Mouse (Mus musculus): ENCODE results near the gene Tmem267.
A peak's percentile ranks its signal among the peaks of the same experiment; 100 is the strongest.
"Not testable (repeated sequence)": the region's sequence is repeated elsewhere in the genome, so short reads cannot be mapped to it uniquely, and the experiment has no call there.

Tmem267 gene

DNA sequence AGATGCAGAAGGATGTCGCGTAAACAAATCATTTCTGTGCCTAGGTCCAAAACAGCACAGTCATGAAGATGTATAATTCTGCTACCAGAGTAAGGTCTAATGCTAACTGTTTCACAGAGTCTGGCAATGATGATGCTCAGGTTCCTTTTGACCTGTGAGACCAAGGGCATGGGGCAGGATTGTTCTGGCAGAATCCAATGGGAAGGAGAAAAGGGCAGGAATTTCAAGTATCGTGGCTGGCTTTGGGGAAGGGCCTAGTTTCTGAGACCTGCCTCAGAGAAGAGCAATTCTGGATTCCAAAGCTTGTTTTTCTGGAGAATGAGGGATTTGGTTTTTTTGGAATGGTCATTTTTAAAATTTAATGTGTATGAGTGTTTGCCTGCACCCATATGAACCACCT lies 131.0 kb downstream of the Tmem267 start:
- DNase-seq (ENCODE audit: low spot score in 2 of 2), result no peak

DNA sequence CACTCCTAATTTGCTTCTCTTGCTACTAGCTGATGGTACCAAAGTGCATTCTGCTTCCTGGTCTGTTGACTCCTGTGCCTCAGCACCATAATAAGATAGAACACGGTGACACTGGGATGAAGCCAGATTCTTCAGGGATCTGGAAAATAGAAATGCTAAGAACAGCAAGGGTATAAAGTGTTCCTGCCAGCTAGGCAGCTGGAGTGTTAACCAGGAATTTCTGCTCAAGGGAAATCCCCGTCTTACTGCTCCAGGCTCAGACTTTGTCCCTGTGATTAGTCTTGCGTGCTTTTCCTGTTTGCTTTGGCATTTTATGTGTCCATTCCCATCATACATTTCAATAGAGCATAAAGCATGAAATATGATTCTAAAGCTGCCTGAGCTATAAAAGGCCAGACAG lies 131.9 kb downstream of the Tmem267 start:
- DNase-seq (ENCODE audit: low spot score in 2 of 2), result no peak

DNA sequence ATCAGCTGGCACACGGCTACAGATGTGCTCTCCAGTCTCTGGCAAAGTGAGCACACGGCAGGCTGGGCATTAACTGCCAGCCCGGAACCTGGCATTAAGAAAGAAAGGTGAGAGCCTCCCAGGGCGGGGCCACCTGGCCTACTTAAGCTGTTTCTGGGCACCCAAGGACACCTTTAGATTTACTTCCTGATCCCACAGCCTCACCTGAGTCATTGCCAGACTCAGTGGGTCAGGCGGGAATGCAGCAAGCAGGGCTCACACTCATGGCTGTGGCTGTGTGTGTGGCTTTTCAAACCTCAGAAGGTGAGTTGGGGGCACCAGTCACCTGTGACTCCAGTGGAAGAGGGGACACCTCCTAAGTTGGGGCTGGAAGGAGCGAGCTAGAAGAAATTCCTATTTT lies 135.8 kb downstream of the Tmem267 start, which contains the start of gene Ccl28:
Gene Ccl28, plus strand, starts transcription at position 186 of the 400 bp plus-strand sequence.
- no peak for DNase-seq (ENCODE audit: low spot score in 2 of 2)

DNA sequence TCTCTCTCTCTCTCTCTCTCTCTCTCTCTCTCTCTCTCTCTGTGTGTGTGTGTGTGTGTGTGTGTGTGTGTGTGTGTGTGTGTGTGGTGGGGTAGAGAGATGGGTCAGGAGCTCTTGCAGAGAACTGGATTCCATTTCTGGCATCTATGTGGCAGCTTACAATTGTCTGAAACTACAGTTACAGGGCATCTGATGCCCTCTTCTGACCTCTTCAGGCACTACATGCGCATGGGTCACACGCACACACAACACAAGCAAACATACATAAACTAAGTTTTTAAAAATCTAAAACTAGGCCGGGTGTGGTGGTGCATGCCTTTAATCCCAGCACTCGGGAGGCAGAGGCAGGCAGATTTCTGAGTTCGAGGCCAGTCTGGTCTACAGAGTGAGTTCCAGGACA lies 138.1 kb downstream of the Tmem267 start:
- DNase-seq (ENCODE audit: low spot score in 2 of 2), result not testable (repeated sequence)

DNA sequence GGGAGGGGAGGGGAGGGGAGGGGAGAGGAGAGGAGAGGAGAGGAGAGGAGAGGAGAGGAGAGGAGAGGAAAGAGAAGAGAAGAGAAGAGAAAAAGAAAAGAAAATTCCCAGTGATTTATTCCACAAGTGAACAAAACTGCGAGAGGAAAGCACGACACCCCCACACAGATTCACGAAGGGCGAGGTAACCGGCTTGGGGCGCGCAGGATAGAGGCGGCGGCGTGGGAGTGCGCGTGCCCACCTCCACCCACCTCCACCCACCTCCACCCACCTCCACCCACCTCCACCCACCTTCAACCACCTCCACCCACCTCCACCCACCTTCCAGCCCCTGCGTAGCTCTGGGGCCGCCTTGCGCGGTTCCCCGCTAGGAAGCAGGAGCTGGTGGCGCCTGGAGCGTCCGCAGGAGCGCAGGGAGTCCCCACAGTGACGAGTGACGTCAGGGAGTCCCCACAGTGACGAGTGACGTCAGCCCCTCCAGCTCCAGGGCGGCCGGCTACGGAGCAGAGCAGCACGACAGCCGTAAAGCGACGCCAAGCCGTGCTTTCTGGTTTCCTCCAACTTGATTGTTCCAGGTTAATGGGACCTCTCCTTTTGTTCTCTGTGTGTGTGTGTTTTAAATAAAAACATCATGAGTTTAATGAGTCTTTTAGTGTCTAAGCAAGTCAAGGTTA lies 143.8 kb downstream of the Tmem267 start:
- DNase-seq (ENCODE audit: low spot score in 2 of 2), result peak; percentile 51 to 57

DNA sequence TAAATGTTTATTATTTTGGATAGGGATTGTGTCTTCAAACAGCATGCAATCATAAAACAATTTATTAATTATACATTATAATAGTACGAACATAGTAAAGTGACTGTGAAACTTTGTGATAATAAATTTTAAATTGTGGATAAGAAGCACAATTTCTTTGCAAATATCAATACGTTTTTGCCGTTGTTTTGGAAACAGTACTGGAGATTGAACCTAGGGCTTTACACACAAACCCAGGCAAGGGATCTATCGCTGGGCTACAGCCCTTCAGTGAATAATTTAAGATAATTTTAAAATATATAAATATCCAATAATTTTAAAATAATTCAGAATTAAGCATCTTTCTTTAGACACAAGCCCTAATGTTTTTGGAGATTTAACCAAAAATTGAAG lies 144.3 kb downstream of the Tmem267 start:
- DNase-seq (ENCODE audit: low spot score in 2 of 2), result no peak

DNA sequence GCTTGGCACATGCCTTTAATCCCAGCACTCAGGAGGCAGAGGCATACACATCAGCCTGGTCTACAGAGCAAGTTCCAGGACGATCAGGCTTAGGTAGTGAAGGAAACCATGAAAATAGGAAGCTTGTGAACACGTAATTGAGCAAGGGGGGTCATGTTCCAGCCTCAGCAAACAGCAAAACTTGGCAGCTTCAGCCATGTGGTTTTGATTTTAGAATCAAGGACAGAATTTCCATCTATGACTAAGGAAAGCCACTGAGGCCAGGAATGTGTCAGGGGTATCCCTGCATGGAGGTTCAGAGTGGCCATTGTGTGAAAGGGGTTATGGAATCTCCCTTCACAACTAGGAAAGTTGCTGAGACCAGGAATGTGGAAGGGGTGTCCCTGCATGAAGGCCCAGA lies 147.7 kb downstream of the Tmem267 start:
- DNase-seq (ENCODE audit: low spot score in 2 of 2), result no peak

DNA sequence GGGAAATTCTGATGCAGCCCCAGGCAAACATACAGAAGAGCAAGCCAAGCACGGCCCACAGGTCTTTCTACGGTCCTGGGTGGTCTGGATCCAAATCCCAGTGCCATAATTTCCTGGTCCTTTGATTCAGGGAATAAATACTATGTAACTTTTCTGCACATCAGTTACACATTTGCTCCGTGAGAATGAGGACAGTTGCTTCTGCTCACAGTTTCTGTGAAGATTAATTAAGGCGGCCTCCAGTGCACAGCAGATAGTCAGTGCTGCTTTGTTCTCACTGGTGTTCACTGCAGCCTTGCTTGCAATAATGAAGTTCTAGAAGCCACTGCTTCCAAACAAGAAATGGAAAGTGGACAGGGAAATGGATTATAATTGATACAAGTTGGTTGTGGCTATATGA lies 150.0 kb downstream of the Tmem267 start:
- DNase-seq (ENCODE audit: low spot score in 2 of 2), result no peak

DNA sequence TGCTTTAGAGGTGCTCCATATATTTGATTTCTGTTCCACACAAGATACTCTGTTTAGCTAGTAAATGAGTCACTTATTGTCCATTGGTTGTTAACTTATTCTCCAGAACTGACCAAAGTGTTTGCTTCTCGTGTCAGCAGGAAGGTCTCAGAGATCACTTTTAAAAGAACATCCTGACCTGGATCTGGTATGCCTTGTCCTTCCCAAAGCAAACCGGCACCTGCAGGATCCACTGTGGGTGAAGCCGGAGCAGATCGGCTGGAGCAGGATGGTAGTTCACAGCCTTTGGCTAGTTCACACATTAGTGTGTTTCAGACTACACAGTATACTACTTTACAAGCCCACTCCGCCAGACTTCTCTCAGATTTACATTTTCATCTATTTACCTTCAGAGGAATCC lies 150.6 kb downstream of the Tmem267 start:
- no peak for DNase-seq (ENCODE audit: low spot score in 2 of 2)

DNA sequence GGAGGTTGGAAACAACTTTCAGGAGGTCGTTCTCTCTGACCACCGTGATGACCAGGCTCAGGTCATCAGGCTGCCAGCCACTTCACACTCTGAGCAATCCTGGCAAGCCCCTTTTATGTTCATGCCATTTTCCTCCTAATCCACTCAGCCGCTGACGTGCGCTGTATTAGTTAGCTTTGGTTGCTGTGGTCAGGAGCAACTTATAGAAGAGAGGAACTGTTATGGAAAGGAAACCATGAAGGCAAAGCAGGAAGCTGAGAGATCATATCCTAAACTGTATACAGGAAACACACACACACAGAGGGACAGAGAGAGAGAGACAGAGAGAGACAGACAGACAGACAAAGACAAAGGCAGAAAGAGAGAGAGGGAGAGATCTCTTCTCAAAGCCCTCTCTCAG lies 151.5 kb downstream of the Tmem267 start:
- DNase-seq (ENCODE audit: low spot score in 2 of 2), result no peak

DNA sequence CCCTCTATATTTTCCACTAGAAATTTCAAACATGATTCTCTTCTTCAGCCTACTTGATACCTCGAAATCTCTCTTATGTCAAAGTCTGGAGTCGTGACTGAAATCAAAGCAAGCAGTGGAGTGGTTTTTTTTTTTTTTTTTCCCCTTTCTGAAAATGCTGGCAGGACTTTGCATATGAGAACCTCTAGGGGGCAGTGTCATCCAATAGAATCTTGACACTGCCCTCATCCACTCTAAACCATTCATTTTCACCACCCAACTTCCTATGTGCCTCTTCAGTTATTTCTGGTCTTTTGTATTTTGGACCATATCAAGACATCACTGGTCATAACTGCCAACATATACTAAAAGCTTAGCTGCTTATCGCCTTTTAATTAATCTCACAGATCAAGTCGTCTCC lies 152.7 kb downstream of the Tmem267 start:
- DNase-seq (ENCODE audit: low spot score in 2 of 2), result no peak

DNA sequence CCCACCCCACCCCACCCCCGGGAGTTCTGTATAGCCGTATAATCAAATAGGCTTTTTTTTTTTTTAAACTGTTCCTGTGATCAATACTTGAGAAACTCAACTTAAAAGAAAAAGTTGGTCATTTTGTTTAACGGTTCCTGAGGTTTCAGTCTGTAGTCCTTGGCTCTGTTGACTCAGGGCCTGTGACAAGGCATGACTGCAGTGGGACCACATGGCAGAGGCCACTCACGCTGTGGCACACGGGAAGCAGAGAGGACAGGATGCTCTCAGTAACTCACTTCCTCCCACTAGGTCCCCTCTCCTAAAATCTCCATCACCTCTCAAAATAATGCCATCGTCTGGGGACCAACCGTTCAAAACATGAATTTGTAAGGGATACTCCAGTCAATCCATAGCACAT lies 153.3 kb downstream of the Tmem267 start:
- DNase-seq (ENCODE audit: low spot score in 2 of 2), result no peak

DNA sequence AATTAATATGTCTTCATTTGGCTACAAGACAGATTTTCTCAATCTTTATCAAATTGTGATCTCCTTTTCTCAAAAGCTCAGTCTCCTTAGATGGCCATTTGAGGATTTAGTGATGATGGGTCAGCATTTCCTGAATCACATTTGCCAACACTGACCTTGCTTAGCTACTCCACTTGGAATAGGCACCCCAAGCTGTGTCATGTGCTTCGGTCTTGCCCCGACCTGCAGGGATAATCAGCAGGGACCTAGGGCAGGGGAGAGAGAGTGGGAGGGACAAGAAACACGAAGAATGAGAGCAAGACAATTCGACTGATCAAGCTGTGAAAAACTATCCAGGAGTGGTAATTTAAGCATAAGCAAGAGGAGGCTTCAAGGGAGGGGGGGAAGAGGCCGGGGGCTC lies 156.9 kb downstream of the Tmem267 start:
- DNase-seq (ENCODE audit: low spot score in 2 of 2), result no peak

DNA sequence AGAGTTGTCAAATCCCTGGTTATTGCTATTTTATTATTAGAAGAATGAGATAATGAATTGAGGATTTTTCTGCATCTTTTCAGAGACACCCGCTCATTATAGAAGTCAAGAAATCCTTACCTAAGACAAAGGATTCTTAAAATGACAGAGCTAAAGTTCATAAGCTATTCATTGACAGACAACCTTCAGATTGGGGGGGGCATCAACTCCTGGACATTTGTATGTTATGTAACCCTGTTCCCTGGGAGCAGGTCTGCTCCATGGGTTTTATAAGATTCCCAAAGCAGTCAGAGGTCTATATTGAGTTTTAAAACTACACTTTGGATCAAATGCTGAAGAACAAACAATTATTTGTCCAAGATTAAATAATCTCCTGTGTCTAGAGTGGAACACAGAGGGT lies 158.7 kb downstream of the Tmem267 start:
- DNase-seq (ENCODE audit: low spot score in 2 of 2), result no peak

DNA sequence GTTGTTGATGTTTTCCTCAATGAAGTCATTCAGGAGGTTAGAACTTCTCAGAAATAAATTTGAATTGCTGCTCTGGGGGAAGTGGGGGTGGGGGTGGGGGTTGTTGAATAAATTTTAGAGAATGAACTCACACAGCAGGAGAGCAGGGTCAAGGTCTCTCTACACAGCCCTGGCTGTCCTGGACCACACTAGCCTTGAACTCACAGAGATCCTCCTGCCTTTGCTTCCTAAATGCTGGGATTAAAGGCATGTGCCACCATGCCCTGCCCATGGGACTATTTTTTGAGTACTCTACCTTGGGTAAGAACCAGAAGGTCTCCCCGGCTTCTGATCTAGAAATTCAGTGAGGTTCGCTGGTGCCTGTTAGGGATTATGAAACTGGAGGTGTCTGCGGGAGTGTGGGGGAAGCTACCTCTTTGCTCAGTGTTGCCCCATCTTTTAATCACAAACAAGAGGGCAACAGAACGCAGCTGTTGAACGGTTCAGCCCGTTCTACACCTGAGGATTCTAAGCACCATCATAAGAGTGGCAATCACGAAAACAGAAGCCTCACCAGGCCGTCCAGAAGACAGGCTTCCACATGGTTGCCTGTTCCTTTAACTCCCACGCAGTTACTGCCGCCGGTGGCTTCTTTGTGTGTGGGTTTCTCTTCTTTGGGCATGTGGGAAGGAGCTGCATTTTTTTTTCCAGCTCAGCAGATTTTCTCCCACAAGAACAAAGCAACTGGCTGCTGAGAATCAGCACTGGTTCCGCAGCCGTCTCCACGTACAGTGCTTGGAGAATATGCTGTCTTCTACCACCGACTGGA lies 161.3 kb downstream of the Tmem267 start:
- DNase-seq (ENCODE audit: low spot score in 2 of 2), result peak in 1 of 2 experiments; percentile 18

DNA sequence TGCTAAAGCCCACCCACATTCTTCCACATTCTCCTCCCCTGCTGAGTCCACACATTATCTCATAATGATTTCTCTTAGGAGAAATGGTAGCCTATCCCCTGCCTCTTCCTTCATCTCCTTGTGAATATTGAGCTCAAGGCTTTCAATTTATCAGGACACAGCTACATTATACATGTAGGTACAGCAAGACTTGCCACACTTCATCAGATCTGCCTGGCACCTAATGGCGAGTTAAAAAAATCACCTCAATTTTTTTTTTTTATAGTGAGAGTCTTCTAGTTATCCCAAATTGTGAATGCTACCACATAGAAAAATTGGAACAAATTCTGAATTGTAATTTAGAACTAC lies 161.8 kb downstream of the Tmem267 start:
- no peak for DNase-seq (ENCODE audit: low spot score in 2 of 2)

DNA sequence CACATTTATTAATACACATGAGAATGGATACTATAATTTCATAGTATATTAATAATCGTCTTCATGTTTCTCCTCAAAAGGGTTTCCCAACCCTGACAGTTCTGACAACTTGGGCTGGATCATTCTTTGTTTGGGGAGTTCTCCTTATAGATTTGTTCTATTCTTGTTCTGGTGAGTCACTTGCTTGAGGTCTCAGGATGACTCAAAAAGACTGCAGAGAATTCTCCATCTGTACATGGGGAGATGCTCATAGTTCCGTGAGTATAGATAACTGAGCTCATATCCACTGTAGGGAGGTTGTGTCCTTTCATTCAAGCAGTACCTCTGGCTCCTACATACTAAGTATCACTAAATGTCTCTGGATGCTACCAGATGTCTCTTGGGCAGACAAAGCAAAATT lies 166.9 kb downstream of the Tmem267 start:
- DNase-seq (ENCODE audit: low spot score in 2 of 2), result no peak

DNA sequence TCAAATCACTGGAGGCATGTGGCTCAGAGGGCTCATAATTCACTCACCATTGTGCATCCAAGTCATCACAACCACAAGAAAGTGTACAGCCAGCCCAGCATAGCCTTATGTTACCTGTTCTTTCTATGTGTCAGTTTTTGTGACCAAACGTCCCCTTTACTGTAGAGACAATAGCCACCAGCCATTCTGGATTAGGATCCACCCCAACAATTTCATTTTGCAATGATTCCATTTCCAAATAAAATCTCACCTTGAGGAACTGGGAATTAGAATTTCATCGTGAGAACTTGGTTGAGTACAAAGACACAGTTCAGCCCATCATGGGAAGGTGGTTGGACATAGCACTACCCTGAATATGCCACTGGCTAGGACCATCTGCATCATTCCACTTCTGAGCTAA lies 168.4 kb downstream of the Tmem267 start:
- DNase-seq (ENCODE audit: low spot score in 2 of 2), result no peak

DNA sequence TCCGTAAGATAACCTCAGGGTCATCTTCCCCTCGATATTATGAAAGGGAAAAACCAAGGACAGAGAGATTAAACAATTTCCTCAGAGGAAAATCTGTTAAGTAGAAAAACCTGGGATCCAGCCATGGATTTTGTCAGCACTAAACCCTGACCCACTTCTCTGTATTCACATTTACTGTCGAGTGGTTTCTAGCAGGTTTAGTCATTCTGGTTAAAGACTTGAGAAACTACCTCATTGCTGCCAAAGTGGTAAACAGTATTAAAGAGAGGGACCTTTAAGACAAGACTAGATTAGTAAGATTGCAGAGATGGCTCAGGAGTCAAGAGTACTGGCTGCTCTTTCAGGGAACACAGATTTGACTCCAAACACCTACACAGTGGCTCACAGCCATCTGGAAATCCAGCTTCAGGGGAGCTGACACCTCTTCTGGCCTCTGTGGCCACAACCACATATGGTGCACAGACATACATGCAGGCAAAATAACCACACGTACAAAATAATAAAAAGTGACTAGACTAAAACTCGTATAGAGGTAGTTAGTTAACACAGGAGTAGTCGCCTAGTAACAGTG lies 169.1 kb downstream of the Tmem267 start:
- no peak for DNase-seq (ENCODE audit: low spot score in 2 of 2)
